Mouse (Mus musculus) lung, adult 2 months (tissue): ENCODE data around the gene Nudt16l1.

Experiments
- CTCF ChIP-seq: fragments of 200-500 bp; IDR thresholded peaks from 2 replicates; pipeline ENCODE4 v1.5.1; 2011; ENCODE audit warnings: mild to moderate bottlenecking, low read length, control low read depth; ENCODE audit not compliant: insufficient read depth
- POLR2A ChIP-seq: fragments of 200-500 bp; IDR thresholded peaks from 2 replicates; pipeline ENCODE4 v1.6.1; 2011; ENCODE audit warnings: low read depth, mild to moderate bottlenecking, control low read depth, low read length, borderline replicate concordance; ENCODE audit errors: extremely low read depth

GRCm38 (mm10) chr16:4964731-4965391 lies 26.3 kb downstream of the Nudt16l1 start:
- TF ChIP-seq POLR2A = no peak
- no peak for TF ChIP-seq CTCF
